Mouse (Mus musculus): ENCODE measurements at regions not wholly inside any gene's neighbourhood (a gene's known extent, or its start where the extent isn't known, plus 50 kb on each side); places are given as distances from the start of the nearest gene placed in this dataset.

- TF ChIP-seq POLR2A (IDR thresholded peaks at IDR 0.05; ENCODE audit: borderline replicate concordance, extremely low read depth, insufficient read depth, insufficient read length, poor library complexity, severe bottlenecking) (no peak), CTCF (IDR thresholded peaks at IDR 0.05; ENCODE audit: borderline replicate concordance, extremely low read depth, insufficient read depth, insufficient read length) (no peak)
Measured at GRCm38 (mm10) chr2:166249338-166249950, 94.0 kb upstream of the Sulf2 start.

Measured in brain, embryonic 14.5 days (tissue).